Mouse (Mus musculus): ENCODE measurements around the gene Fcrl1. TPM values are rescaled to one million over a fixed set of nuclear protein-coding genes. Genes with fewer than 3 reads are reported as not detected.

Fcrl1 gene
- polyA plus RNA-seq, 1 experiment from 2014 or later, result not detected

GRCm38 (mm10) chr3:87381806-87382712 is 5.9 kb downstream of the Fcrl1 start:
- no peaks in the 10 kb centered on the region for H3K9me3 ChIP-seq
- no peaks in the 10 kb centered on the region for H3K36me3 ChIP-seq
- no peak overlapping the region for H3K27ac ChIP-seq (replicated peaks)
- H3K27me3 ChIP-seq, result no peaks in the 10 kb centered on the region
- no peak overlapping the region for H3K4me3 ChIP-seq
- WGBS, result 62% methylated on average over 7 of the region's 7 CpGs
- no peak for ATAC-seq (ENCODE audit: low read depth)
- H3K4me2 ChIP-seq, result no peak overlapping the region
- no peak overlapping the region for H3K9ac ChIP-seq
- H3K4me1 ChIP-seq (replicated peaks), result no peaks in the 10 kb centered on the region

GRCm38 (mm10) chr3:87383308-87383707 is 7.1 kb downstream of the Fcrl1 start:
- H3K4me1 ChIP-seq (replicated peaks), result no peaks in the 10 kb centered on the region
- no peak overlapping the region for H3K27ac ChIP-seq (replicated peaks)
- ATAC-seq (ENCODE audit: low read depth), result no peak
- no peaks in the 10 kb centered on the region for H3K9me3 ChIP-seq
- H3K9ac ChIP-seq, result no peak overlapping the region
- no peaks in the 10 kb centered on the region for H3K36me3 ChIP-seq
- no peak overlapping the region for H3K4me3 ChIP-seq
- no peak overlapping the region for H3K4me2 ChIP-seq
- WGBS, result 94% methylated on average over 3 of the region's 3 CpGs
- no peaks in the 10 kb centered on the region for H3K27me3 ChIP-seq

GRCm38 (mm10) chr3:87385105-87385504 is 8.9 kb downstream of the Fcrl1 start:
- H3K4me3 ChIP-seq, result no peak overlapping the region

GRCm38 (mm10) chr3:87390935-87391334 is 14.7 kb downstream of the Fcrl1 start:
- Histone ChIP-seq H3K4me3 (no peak overlapping the region), H3K27ac (replicated peaks) (no peak overlapping the region), H3K27me3 (no peaks in the 10 kb centered on the region), H3K9ac (no peak overlapping the region), H3K4me2 (no peak overlapping the region), H3K36me3 (no peaks in the 10 kb centered on the region), H3K4me1 (replicated peaks) (no peaks in the 10 kb centered on the region), H3K9me3 (no peaks in the 10 kb centered on the region)
- ATAC-seq (ENCODE audit: low read depth), result no peak
- WGBS, result 84% methylated on average over 1 of the region's 1 CpGs

More at GRCm38 (mm10) chr3:87385105-87385504, 8.9 kb downstream of the Fcrl1 start:
- WGBS, result 83% methylated on average over 9 of the region's 9 CpGs
- H3K9me3 ChIP-seq, result no peaks in the 10 kb centered on the region
- no peaks in the 10 kb centered on the region for H3K27me3 ChIP-seq
- H3K4me2 ChIP-seq, result no peak overlapping the region
- no peak overlapping the region for H3K9ac ChIP-seq
- H3K27ac ChIP-seq (replicated peaks), result no peak overlapping the region
- H3K36me3 ChIP-seq, result no peaks in the 10 kb centered on the region
- no peak for ATAC-seq (ENCODE audit: low read depth)
- no peaks in the 10 kb centered on the region for H3K4me1 ChIP-seq (replicated peaks)

- Histone ChIP-seq H3K27me3 (no peaks in the 10 kb centered on the region), H3K36me3 (no peaks in the 10 kb centered on the region), H3K27ac (replicated peaks) (no peak overlapping the region), H3K4me3 (no peak overlapping the region), H3K4me2 (no peak overlapping the region), H3K4me1 (replicated peaks) (no peaks in the 10 kb centered on the region), H3K9me3 (no peaks in the 10 kb centered on the region), H3K9ac (no peak overlapping the region)
- no peak for ATAC-seq (ENCODE audit: low read depth)
- WGBS, result 69% methylated on average over 4 of the region's 4 CpGs
These were observed 22.6 kb downstream of the Fcrl1 start for GRCm38 (mm10) chr3:87398809-87399208.

- no peak overlapping the region for H3K9ac ChIP-seq
- WGBS, result 78% methylated on average over 4 of the region's 4 CpGs
- no peaks in the 10 kb centered on the region for H3K36me3 ChIP-seq
- ATAC-seq (ENCODE audit: low read depth), result no peak
- no peak overlapping the region for H3K4me3 ChIP-seq
- H3K27ac ChIP-seq (replicated peaks), result no peak overlapping the region
- no peaks in the 10 kb centered on the region for H3K9me3 ChIP-seq
- H3K4me1 ChIP-seq (replicated peaks), result no peaks in the 10 kb centered on the region
- no peaks in the 10 kb centered on the region for H3K27me3 ChIP-seq
- no peak overlapping the region for H3K4me2 ChIP-seq
These were observed 23.7 kb downstream of the Fcrl1 start for GRCm38 (mm10) chr3:87399906-87400305.

- no peak overlapping the region for H3K9ac ChIP-seq
- H3K27ac ChIP-seq (replicated peaks), result no peak overlapping the region
- no peaks in the 10 kb centered on the region for H3K36me3 ChIP-seq
- WGBS, result 78% methylated on average over 5 of the region's 5 CpGs
- H3K4me3 ChIP-seq, result no peak overlapping the region
- H3K4me1 ChIP-seq (replicated peaks), result no peaks in the 10 kb centered on the region
- ATAC-seq (ENCODE audit: low read depth), result no peak
- no peak overlapping the region for H3K4me2 ChIP-seq
- no peaks in the 10 kb centered on the region for H3K9me3 ChIP-seq
- no peaks in the 10 kb centered on the region for H3K27me3 ChIP-seq
These were observed 25.1 kb downstream of the Fcrl1 start for GRCm38 (mm10) chr3:87401321-87401720.

- ATAC-seq (ENCODE audit: low read depth), result no peak
- H3K9ac ChIP-seq, result no peak overlapping the region
These were observed 32.0 kb downstream of the Fcrl1 start for GRCm38 (mm10) chr3:87408171-87408570.

GRCm38 (mm10) chr3:87409196-87409935 is 33.2 kb downstream of the Fcrl1 start:
- no peak for ATAC-seq (ENCODE audit: low read depth)
- 85% methylated on average over 4 of the region's 4 CpGs for WGBS
- Histone ChIP-seq H3K4me3 (no peak overlapping the region), H3K4me1 (replicated peaks) (no peaks in the 10 kb centered on the region), H3K4me2 (no peak overlapping the region), H3K27ac (replicated peaks) (no peak overlapping the region), H3K9me3 (no peaks in the 10 kb centered on the region), H3K27me3 (no peaks in the 10 kb centered on the region), H3K9ac (no peak overlapping the region), H3K36me3 (no peaks in the 10 kb centered on the region)

More at GRCm38 (mm10) chr3:87408171-87408570, 32.0 kb downstream of the Fcrl1 start:
- 32% methylated on average over 4 of the region's 4 CpGs for WGBS
- Histone ChIP-seq H3K27me3 (no peaks in the 10 kb centered on the region), H3K9me3 (no peaks in the 10 kb centered on the region), H3K36me3 (no peaks in the 10 kb centered on the region), H3K4me2 (no peak overlapping the region), H3K4me3 (no peak overlapping the region), H3K4me1 (replicated peaks) (no peaks in the 10 kb centered on the region), H3K27ac (replicated peaks) (no peak overlapping the region)

GRCm38 (mm10) chr3:87410605-87411004 is 34.4 kb downstream of the Fcrl1 start:
- no peaks in the 10 kb centered on the region for H3K27me3 ChIP-seq
- 79% methylated on average over 6 of the region's 6 CpGs for WGBS
- ATAC-seq (ENCODE audit: low read depth), result no peak

GRCm38 (mm10) chr3:87411150-87411549 is 35.0 kb downstream of the Fcrl1 start:
- Histone ChIP-seq H3K4me1 (replicated peaks) (no peaks in the 10 kb centered on the region), H3K27ac (replicated peaks) (no peak overlapping the region), H3K9ac (no peak overlapping the region), H3K36me3 (no peaks in the 10 kb centered on the region), H3K4me3 (no peak overlapping the region), H3K4me2 (peak overlapping the region; percentile 7; the same call in 1 of the 2 replicates), H3K27me3 (no peaks in the 10 kb centered on the region), H3K9me3 (no peaks in the 10 kb centered on the region)
- ATAC-seq (ENCODE audit: low read depth), result no peak
- WGBS, result 17% methylated on average over 12 of the region's 12 CpGs

More at GRCm38 (mm10) chr3:87410605-87411004, 34.4 kb downstream of the Fcrl1 start:
- H3K4me3 ChIP-seq, result no peak overlapping the region
- H3K27ac ChIP-seq (replicated peaks), result no peak overlapping the region
- H3K36me3 ChIP-seq, result no peaks in the 10 kb centered on the region
- no peak overlapping the region for H3K9ac ChIP-seq
- H3K4me2 ChIP-seq, result no peak overlapping the region
- H3K9me3 ChIP-seq, result no peaks in the 10 kb centered on the region
- no peaks in the 10 kb centered on the region for H3K4me1 ChIP-seq (replicated peaks)

GRCm38 (mm10) chr3:87420645-87421044 is 44.5 kb downstream of the Fcrl1 start:
- Histone ChIP-seq H3K9ac (no peak overlapping the region), H3K9me3 (no peaks in the 10 kb centered on the region), H3K27ac (replicated peaks) (no peak overlapping the region), H3K4me2 (no peak overlapping the region), H3K4me3 (no peak overlapping the region), H3K36me3 (no peaks in the 10 kb centered on the region), H3K4me1 (replicated peaks) (no peaks in the 10 kb centered on the region), H3K27me3 (no peaks in the 10 kb centered on the region)
- 71% methylated on average over 1 of the region's 1 CpGs for WGBS
- no peak for ATAC-seq (ENCODE audit: low read depth)

All from neural tube, embryonic 13.5 days (tissue).